Mouse (Mus musculus) stomach, embryonic 16.5 days (tissue): ENCODE data around the gene Zmiz2. TPM values are rescaled to one million over a fixed set of nuclear protein-coding genes. Genes with fewer than 3 reads are reported as not detected.
A peak's percentile ranks its signal among the peaks of the same experiment; 100 is the strongest.
"Not testable (repeated sequence)": the region's sequence is repeated elsewhere in the genome, so short reads cannot be mapped to it uniquely, and the experiment has no call there.

Experiments
- ATAC-seq: fragments of 200-750 bp; cut with Nextera tagmentation; 2 replicates; pipeline ENCODE4 v1.8.0; 2017; ENCODE audit warnings: moderate number of reproducible peaks, moderate TSS enrichment; ENCODE audit not compliant: insufficient read depth, low FRiP score
- H3K27ac ChIP-seq: fragments of 300-500 bp; sonication (generic); 2 replicates; pipeline ENCODE4 v1.5.1; 2014; ENCODE audit warnings: low read length
- H3K27me3 ChIP-seq: fragments of 300-500 bp; sonication (generic); 2 replicates; pipeline ENCODE4 v1.6.1; 2014; ENCODE audit warnings: low read length, control low read depth, mixed read lengths; ENCODE audit not compliant: control insufficient read depth, insufficient read depth
- H3K36me3 ChIP-seq: fragments of 300-500 bp; sonication (generic); 2 replicates; pipeline ENCODE4 v1.6.1; 2014; ENCODE audit warnings: low read length; ENCODE audit not compliant: control insufficient read depth, insufficient read depth
- H3K4me1 ChIP-seq: fragments of 300-500 bp; sonication (generic); 2 replicates; pipeline ENCODE4 v1.6.1; 2014; ENCODE audit warnings: low read length, control low read depth, mixed read lengths; ENCODE audit not compliant: control insufficient read depth, insufficient read depth
- H3K4me2 ChIP-seq: fragments of 300-500 bp; sonication (generic); 2 replicates; pipeline ENCODE4 v1.6.1; 2014; ENCODE audit warnings: low read depth, low read length, mixed read lengths
- H3K4me3 ChIP-seq: fragments of 300-500 bp; sonication (generic); replicated peaks from 2 replicates; pipeline ENCODE4 v1.5.1; 2014; ENCODE audit warnings: mild to moderate bottlenecking, low read length
- H3K9ac ChIP-seq: fragments of 300-500 bp; sonication (generic); 2 replicates; pipeline ENCODE4 v1.6.1; 2014; ENCODE audit warnings: low read length
- H3K9me3 ChIP-seq: fragments of 300-500 bp; sonication (generic); replicated peaks from 2 replicates; pipeline ENCODE4 v1.6.1; 2016; ENCODE audit warnings: low read length, control low read depth; ENCODE audit not compliant: control insufficient read depth
- WGBS: fragments of 180-500 bp; shearing (Covaris S2); extraction: QIAGEN DNeasy Blood & Tissue Kit; methylation state at CpG from one replicate; pipeline ENCODE4 v1.1.7; 2014; 5-methylcytosine and 5-hydroxymethylcytosine counted together
- polyA plus RNA-seq: library from polyadenylated mRNA; unstranded; fragments of >200 nt; fragmentation: Nextera tagmentation; extraction: Ambion mirVana; gene quantifications from 2 replicates; pipeline ENCODE4 v1.2.1, GENCODE M21; 2015

Gene Zmiz2
- polyA plus RNA-seq, 1 experiment from 2014 or later: 9.8 TPM

- no peaks in the 10 kb centered on the region for H3K9me3 ChIP-seq
- no peak overlapping the region for H3K27ac ChIP-seq
- no peak overlapping the region for H3K4me3 ChIP-seq
- H3K27me3 ChIP-seq: no peaks in the 10 kb centered on the region
- H3K36me3 ChIP-seq: no peaks in the 10 kb centered on the region
- no peak overlapping the region for H3K4me2 ChIP-seq
- 50% methylated on average over 4 of the region's 4 CpGs for WGBS
- H3K9ac ChIP-seq: no peak overlapping the region
- ATAC-seq: 0 out of 2 replicates have a peak, but pooled peaks have one; percentile 26
- H3K4me1 ChIP-seq: peaks cover 3% of the 10 kb centered on the region; the same call in 1 of the 2 replicates
Observed at GRCm38 (mm10) chr11:6367156-6367555, 21.7 kb upstream of the Zmiz2 start.

- ATAC-seq, H3K27me3 ChIP-seq, H3K27ac ChIP-seq, H3K4me2 ChIP-seq, H3K36me3 ChIP-seq, H3K4me1 ChIP-seq, H3K9me3 ChIP-seq, H3K9ac ChIP-seq, H3K4me3 ChIP-seq: not testable (repeated sequence)
- 81% methylated on average over 5 of the region's 5 CpGs for WGBS
Observed at GRCm38 (mm10) chr11:6367986-6368385, 20.9 kb upstream of the Zmiz2 start.

GRCm38 (mm10) chr11:6371376-6372155 is 17.3 kb upstream of the Zmiz2 start:
- H3K9me3 ChIP-seq: no peaks in the 10 kb centered on the region
- H3K27me3 ChIP-seq: no peaks in the 10 kb centered on the region
- WGBS: 82% methylated on average over 11 of the region's 11 CpGs

GRCm38 (mm10) chr11:6372784-6373183 is 16.1 kb upstream of the Zmiz2 start:
- Histone ChIP-seq H3K9ac (no peak overlapping the region), H3K4me3 (no peak overlapping the region), H3K4me1 (no peaks in the 10 kb centered on the region), H3K4me2 (no peak overlapping the region), H3K9me3 (no peaks in the 10 kb centered on the region), H3K36me3 (no peaks in the 10 kb centered on the region), H3K27me3 (no peaks in the 10 kb centered on the region), H3K27ac (no peak overlapping the region)
- ATAC-seq: no peak
- WGBS: 86% methylated on average over 9 of the region's 9 CpGs

More at GRCm38 (mm10) chr11:6371376-6372155, 17.3 kb upstream of the Zmiz2 start:
- no peaks in the 10 kb centered on the region for H3K36me3 ChIP-seq
- H3K4me2 ChIP-seq: no peak overlapping the region
- H3K27ac ChIP-seq: no peak overlapping the region
- H3K9ac ChIP-seq: no peak overlapping the region
- ATAC-seq: no peak
- H3K4me3 ChIP-seq: no peak overlapping the region
- no peaks in the 10 kb centered on the region for H3K4me1 ChIP-seq

GRCm38 (mm10) chr11:6380916-6381315 is 8.0 kb upstream of the Zmiz2 start:
- H3K36me3 ChIP-seq: no peaks in the 10 kb centered on the region
- WGBS: 82% methylated on average over 6 of the region's 6 CpGs
- H3K4me3 ChIP-seq: no peak overlapping the region
- H3K4me2 ChIP-seq: no peak overlapping the region
- H3K9me3 ChIP-seq: no peaks in the 10 kb centered on the region
- H3K9ac ChIP-seq: no peak overlapping the region
- H3K4me1 ChIP-seq: no peaks in the 10 kb centered on the region
- no peak overlapping the region for H3K27ac ChIP-seq
- ATAC-seq: no peak
- no peaks in the 10 kb centered on the region for H3K27me3 ChIP-seq

- Histone ChIP-seq H3K9ac (peak overlapping the region; percentile 92; the same call in 1 of the 2 replicates), H3K36me3 (no peaks in the 10 kb centered on the region), H3K27me3 (no peaks in the 10 kb centered on the region), H3K4me3 (no peak overlapping the region; the same call in 1 of the 2 replicates), H3K9me3 (no peaks in the 10 kb centered on the region), H3K4me2 (peak overlapping the region; percentile 48), H3K4me1 (peaks cover 8% of the 10 kb centered on the region; the same call in 1 of the 2 replicates), H3K27ac (peak overlapping the region; percentile 96; the same call in 1 of the 2 replicates)
- ATAC-seq: no peak
- 94% methylated on average over 6 of the region's 6 CpGs for WGBS
Observed at GRCm38 (mm10) chr11:6388126-6388725, 648 bp upstream of the Zmiz2 start.

- Histone ChIP-seq H3K27ac (peak overlapping the region; percentile 96), H3K9ac (peak overlapping the region; percentile 92), H3K27me3 (no peaks in the 10 kb centered on the region), H3K4me2 (peak overlapping the region; percentile 77), H3K4me1 (peaks cover 8% of the 10 kb centered on the region; the same call in 1 of the 2 replicates), H3K4me3 (peak overlapping the region; percentile 89), H3K36me3 (no peaks in the 10 kb centered on the region), H3K9me3 (no peaks in the 10 kb centered on the region)
- WGBS: 2% methylated on average over 25 of the region's 43 CpGs
- ATAC-seq: no peak; the same call in 1 of the 2 replicates
Observed at GRCm38 (mm10) chr11:6389483-6389921, 628 bp downstream of the Zmiz2 start.

GRCm38 (mm10) chr11:6390376-6391053 is 1.6 kb downstream of the Zmiz2 start:
- Histone ChIP-seq H3K4me2 (peak overlapping the region; percentile 77), H3K27me3 (no peaks in the 10 kb centered on the region), H3K36me3 (peaks cover 3% of the 10 kb centered on the region; the same call in 1 of the 2 replicates), H3K9ac (peak overlapping the region; percentile 92), H3K9me3 (no peaks in the 10 kb centered on the region), H3K4me1 (peaks cover 8% of the 10 kb centered on the region; the same call in 1 of the 2 replicates), H3K27ac (no peak overlapping the region), H3K4me3 (peak overlapping the region; percentile 89)
- 84% methylated on average over 8 of the region's 8 CpGs for WGBS
- ATAC-seq: no peak
